ENCODE assay signal across 8 mouse cellular contexts in genomic region chr3:145650298-145651011, GRCm38 (mm10). TPM values are rescaled to one million over a fixed set of nuclear protein-coding genes. Genes with fewer than 3 reads are reported as not detected.
DNase-seq lines count a peak whose midpoint lies in the region; ATAC-seq and TF ChIP-seq lines count a peak whose summit lies in the region.

No protein-coding gene starts in this region.

- peak overlapping the region; percentile 84 for H3K27ac ChIP-seq in intestine, embryonic 16.5 days (ENCODE audit: low read length)
- peak overlapping the region; percentile 39; the same call in 1 of the 2 replicates for H3K27ac ChIP-seq in liver, postnatal 0 days (ENCODE audit: low read depth)

- peak overlapping the region; percentile 68 for H3K4me3 ChIP-seq in intestine, embryonic 16.5 days (ENCODE audit: low read length)
- peak overlapping the region; percentile 58 for H3K4me3 ChIP-seq in liver, postnatal 0 days (ENCODE audit: low read depth, low read length)

- TF ChIP-seq CTCF in liver, postnatal 0 days (IDR thresholded peaks at IDR 0.05; ENCODE audit: low read depth) = no peak

- intact Hi-C loops in gastrocnemius, postnatal 36 days (cut with DNase I) = no loop called here

- peak; percentile 44 for DNase-seq in urinary bladder, postnatal 14 days (ENCODE audit: low spot score)
- DNase-seq in urinary bladder, adult 18-20 months (ENCODE audit: low spot score in 2 of 2) = no peak
- peak; percentile 51 to 65 for DNase-seq in gastrocnemius, postnatal 36 days
- DNase-seq in liver, postnatal 0 days = peak; percentile 45
- peak; percentile 67 for DNase-seq in skeletal muscle tissue, adult 2 months (ENCODE audit: low read depth, low spot score)
- no peak for DNase-seq in right cerebral cortex, postnatal 25 days

- no peaks in the 10 kb centered on the region for H3K9me3 ChIP-seq in intestine, embryonic 16.5 days (ENCODE audit: control insufficient read depth, low read length)
- H3K9me3 ChIP-seq in liver, postnatal 0 days (ENCODE audit: low read length) = no peaks in the 10 kb centered on the region

- peaks cover 3% of the 10 kb centered on the region; the same call in 1 of the 2 replicates for H3K4me1 ChIP-seq in intestine, embryonic 16.5 days (ENCODE audit: control insufficient read depth, insufficient read depth, low read length)
- peaks cover 10% of the 10 kb centered on the region; the same call in 1 of the 2 replicates for H3K4me1 ChIP-seq in liver, postnatal 0 days (ENCODE audit: insufficient read depth)

- peak; percentile 6; the same call in 1 of the 2 replicates for ATAC-seq in intestine, embryonic 16.5 days
- peak; percentile 10; the same call in 1 of the 2 replicates for ATAC-seq in liver, postnatal 0 days
- ATAC-seq in megakaryocyte-erythroid progenitor cell, adult 5-6 weeks (replicated peaks; ENCODE audit: low FRiP score, low TSS enrichment, poor library complexity, severe bottlenecking) = no peak

- peak overlapping the region; percentile 82 for H3K9ac ChIP-seq in intestine, embryonic 16.5 days (ENCODE audit: low read depth, low read length)
- no peak overlapping the region for H3K9ac ChIP-seq in liver, postnatal 0 days (replicated peaks)

- peaks cover 6% of the 10 kb centered on the region for H3K36me3 ChIP-seq in intestine, embryonic 16.5 days (ENCODE audit: control insufficient read depth, insufficient read depth, low read length)
- 0 out of 2 replicates have a peak, but pooled peaks cover 4% of the 10 kb centered on the region for H3K36me3 ChIP-seq in liver, postnatal 0 days (replicated peaks; ENCODE audit: insufficient read depth, low read length)

- H3K27me3 ChIP-seq in intestine, embryonic 16.5 days (replicated peaks; ENCODE audit: control insufficient read depth, insufficient read depth, low read length) = no peaks in the 10 kb centered on the region
- peaks cover 35% of the 10 kb centered on the region for H3K27me3 ChIP-seq in liver, postnatal 0 days (ENCODE audit: insufficient read depth, low read length)

- 6% methylated on average over 18 of the region's 18 CpGs for WGBS in intestine, embryonic 16.5 days
- 2% methylated on average over 18 of the region's 18 CpGs for WGBS in liver, postnatal 0 days (ENCODE audit: insufficient replicate concordance)

- H3K4me2 ChIP-seq in intestine, embryonic 16.5 days (ENCODE audit: low read depth, low read length) = peak overlapping the region; percentile 94
- peak overlapping the region; percentile 75 for H3K4me2 ChIP-seq in liver, postnatal 0 days (ENCODE audit: low read depth, low read length)

- no peak for TF ChIP-seq EP300 in liver, postnatal 0 days (IDR thresholded peaks at IDR 0.05; ENCODE audit: low read depth)

RNA-seq across cellular contexts. Expression of gene Ccn1, which starts 0.7 kb away (rescaled TPM):
- 10 to 100 TPM; 18.1 to 23.3 TPM for total RNA-seq in gastrocnemius, postnatal 36 days (2021)
- 50.3 and 55.5 TPM in 2 replicates for polyA plus RNA-seq in intestine, embryonic 16.5 days (2015; fragmentation: Nextera tagmentation; extraction: Ambion mirVana)
- 3.5 and 3.9 TPM in 2 replicates for polyA plus RNA-seq in liver, postnatal 0 days (2015; fragmentation: Nextera tagmentation; extraction: Ambion mirVana)
- not detected in 2 replicates for total RNA-seq in megakaryocyte-erythroid progenitor cell, adult 5-6 weeks (2014; fragmentation: Nextera tagmentation)
- total RNA-seq in megakaryocyte-erythroid progenitor cell, adult 5-6 weeks (2017) = 1.9 TPM in 1 of 2 replicates, not detected in the other

Comparison
In these comparisons a context has a peak if more than half of its experiments do, and no peak if none do; other contexts are left out.
1. DNase-seq: peak in urinary bladder, postnatal 14 days (single experiment), gastrocnemius, postnatal 36 days (2 of 2), liver, postnatal 0 days (single experiment) and skeletal muscle tissue, adult 2 months (single experiment); none in urinary bladder, adult 18-20 months (0 of 2) and right cerebral cortex, postnatal 25 days (single experiment).
2. RNA of gene Ccn1, which starts 0.7 kb away (total RNA-seq): 18.1 to 23.3 TPM in gastrocnemius, postnatal 36 days; 1.9 TPM in megakaryocyte-erythroid progenitor cell, adult 5-6 weeks; every median in the first group is over 4 times any median in the second.